Mouse (Mus musculus) forebrain, embryonic 14.5 days (tissue): ENCODE measurements at regions not wholly inside any gene's neighbourhood (a gene's known extent, or its start where the extent isn't known, plus 50 kb on each side); places are given as distances from the start of the nearest gene placed in this dataset.
"Not testable (repeated sequence)": the region's sequence is repeated elsewhere in the genome, so short reads cannot be mapped to it uniquely, and the experiment has no call there.

Experiments used
- ATAC-seq: fragments of 200-750 bp; cut with Nextera tagmentation; 2 replicates; pipeline ENCODE4 v1.8.0; 2017; ENCODE audit warnings: mild to moderate bottlenecking, moderate library complexity
- DNase-seq: peaks from one replicate; pipeline ENCODE4 v3.0.0-alpha.2; 2015; ENCODE audit warnings: low spot score
- H3K27ac ChIP-seq: fragments of 300-500 bp; sonication (generic); 2 replicates; pipeline ENCODE4 v1.5.1; 2014; ENCODE audit warnings: low read depth, mild to moderate bottlenecking, control low read depth, low read length, moderate library complexity
- H3K27me3 ChIP-seq: fragments of 300-500 bp; sonication (generic); replicated peaks from 2 replicates; pipeline ENCODE4 v1.6.1; 2014; ENCODE audit warnings: low read length, control low read depth, mixed read lengths; ENCODE audit not compliant: control insufficient read depth, insufficient read depth
- H3K36me3 ChIP-seq: fragments of 300-500 bp; sonication (generic); 2 replicates; pipeline ENCODE4 v1.6.1; 2014; ENCODE audit warnings: low read length, control low read depth; ENCODE audit not compliant: control insufficient read depth, insufficient read depth
- H3K4me1 ChIP-seq: fragments of 300-500 bp; sonication (generic); 2 replicates; pipeline ENCODE4 v1.6.1; 2014; ENCODE audit warnings: antibody characterized with exemption, low read length, control low read depth; ENCODE audit not compliant: control insufficient read depth, insufficient read depth
- H3K4me2 ChIP-seq: fragments of 300-500 bp; sonication (generic); 2 replicates; pipeline ENCODE4 v1.6.1; 2014; ENCODE audit warnings: mild to moderate bottlenecking, control low read depth, low read length
- H3K4me3 ChIP-seq: fragments of 300-500 bp; sonication (generic); 2 replicates; pipeline ENCODE4 v1.5.1; 2014; ENCODE audit warnings: low read depth, low read length, control low read depth
- H3K9ac ChIP-seq: fragments of 300-500 bp; sonication (generic); 2 replicates; pipeline ENCODE4 v1.6.1; 2014; ENCODE audit warnings: mild to moderate bottlenecking, low read length, control low read depth, moderate library complexity
- H3K9me3 ChIP-seq: fragments of 300-500 bp; sonication (generic); replicated peaks from 2 replicates; pipeline ENCODE4 v1.6.1; 2016; ENCODE audit warnings: low read length, control low read depth, mixed read lengths; ENCODE audit not compliant: control insufficient read depth
- WGBS: fragments of 180-500 bp; shearing (Covaris S2); extraction: QIAGEN DNeasy Blood & Tissue Kit; methylation state at CpG from one replicate; pipeline ENCODE4 v1.1.7; 2014; 5-methylcytosine and 5-hydroxymethylcytosine counted together

DNA sequence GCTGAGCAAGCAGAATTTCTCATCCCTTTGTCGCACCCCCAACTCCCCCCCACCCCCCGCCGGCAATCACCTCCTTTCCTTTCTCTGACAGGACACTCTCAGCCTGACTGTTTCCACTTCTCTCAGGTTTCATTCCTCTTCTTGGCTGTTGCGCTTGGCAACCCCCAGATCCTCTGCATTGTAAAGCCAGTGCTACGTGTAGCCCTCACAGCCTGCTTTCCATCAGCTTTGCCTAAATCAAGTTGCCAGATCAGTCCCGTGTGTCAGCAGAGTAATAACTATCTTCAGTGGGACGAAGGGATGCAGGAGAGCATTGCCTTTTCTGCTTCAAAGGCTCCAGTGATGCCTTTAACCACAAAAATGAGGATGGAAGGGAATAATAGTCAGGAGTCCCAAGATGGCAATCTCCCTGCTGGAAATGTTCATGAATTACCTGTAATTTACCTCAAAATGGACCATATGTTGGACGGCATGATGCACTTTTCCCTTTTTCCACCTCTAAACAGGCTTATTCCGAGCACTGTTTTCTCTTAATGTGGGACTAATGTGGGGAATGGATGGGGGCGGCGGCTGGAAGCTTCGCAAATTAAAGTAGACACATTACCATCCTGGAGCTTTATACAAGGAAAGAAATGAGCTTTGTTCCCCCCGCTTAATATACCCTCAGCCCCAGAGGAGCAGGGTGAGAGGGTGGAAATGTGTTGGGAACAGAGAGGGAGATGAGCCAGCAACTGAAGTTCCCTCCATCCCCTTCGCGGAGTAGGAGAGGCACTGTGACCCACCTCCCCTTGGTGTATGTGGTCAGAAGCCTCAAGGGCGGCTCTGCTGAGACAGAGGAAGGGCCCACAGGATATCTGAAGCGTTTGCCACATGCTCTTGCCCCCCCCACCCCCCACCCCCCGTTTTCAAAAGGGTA lies 168.3 kb upstream of the Npvf start:
- Histone ChIP-seq H3K27me3 (no peaks in the 10 kb centered on the region), H3K36me3 (no peaks in the 10 kb centered on the region), H3K4me1 (peaks cover 22% of the 10 kb centered on the region), H3K4me3 (no peak overlapping the region), H3K27ac (peak overlapping the region; percentile 72; the same call in 1 of the 2 replicates), H3K9ac (no peak overlapping the region), H3K9me3 (no peaks in the 10 kb centered on the region), H3K4me2 (no peak overlapping the region)
- ATAC-seq, result peak; percentile 45
- WGBS, result 45% methylated on average over 18 of the region's 18 CpGs
- no peak for DNase-seq

DNA sequence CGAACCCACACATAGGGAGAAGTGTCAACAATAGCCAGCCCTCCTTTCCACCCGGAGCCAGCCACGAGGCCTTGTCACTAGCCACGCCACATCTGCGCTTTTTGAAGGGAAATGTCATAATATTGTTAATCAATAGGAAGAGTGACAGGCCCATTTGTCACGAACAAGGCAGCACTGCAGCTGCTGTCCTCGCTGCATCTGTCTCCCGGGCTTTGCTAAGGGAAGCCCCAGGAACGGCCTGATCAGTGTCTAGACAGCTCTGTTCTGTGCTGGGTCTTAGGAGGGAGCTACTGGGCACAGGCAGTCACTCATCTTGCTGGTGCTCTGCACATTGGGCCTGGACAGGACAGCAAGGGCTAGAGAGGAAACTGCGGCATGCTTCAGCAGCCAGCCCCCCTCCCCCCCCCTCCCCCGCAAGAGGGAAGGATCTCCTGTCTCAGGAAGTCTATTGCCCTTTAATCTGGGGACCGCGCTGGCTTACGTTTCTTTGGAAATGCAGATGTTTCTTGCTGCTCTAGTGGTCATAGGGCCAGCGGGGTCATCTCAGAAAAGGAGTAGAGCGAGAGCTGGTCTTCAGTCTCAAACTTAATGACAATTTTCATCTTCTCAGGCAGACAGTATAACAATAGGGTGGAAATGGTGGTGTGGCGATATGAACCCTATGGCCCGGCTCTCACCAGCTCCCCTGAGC lies 169.1 kb upstream of the Npvf start:
- Histone ChIP-seq H3K27ac (peak overlapping the region; percentile 72), H3K4me3 (no peak overlapping the region), H3K4me1 (peaks cover 22% of the 10 kb centered on the region), H3K9me3 (no peaks in the 10 kb centered on the region), H3K4me2 (no peak overlapping the region), H3K27me3 (no peaks in the 10 kb centered on the region), H3K36me3 (no peaks in the 10 kb centered on the region), H3K9ac (no peak overlapping the region; the same call in 1 of the 2 replicates)
- DNase-seq, result peak; percentile 84
- ATAC-seq, result peak; percentile 91
- WGBS, result 22% methylated on average over 18 of the region's 18 CpGs

- Histone ChIP-seq H3K9ac (no peak overlapping the region), H3K9me3 (no peaks in the 10 kb centered on the region), H3K4me2 (no peak overlapping the region), H3K36me3 (no peaks in the 10 kb centered on the region), H3K27me3 (no peaks in the 10 kb centered on the region), H3K27ac (no peak overlapping the region), H3K4me3 (no peak overlapping the region), H3K4me1 (peaks cover 22% of the 10 kb centered on the region)
- 79% methylated on average over 4 of the region's 4 CpGs for WGBS
- no peak for ATAC-seq
- no peak for DNase-seq
Measured at GRCm38 (mm10) chr6:50824466-50824865, 170.2 kb upstream of the Npvf start.

GRCm38 (mm10) chr6:50831725-50832124 lies 177.5 kb upstream of the Npvf start:
- WGBS, result 88% methylated on average over 5 of the region's 5 CpGs
- Histone ChIP-seq H3K4me1 (no peaks in the 10 kb centered on the region), H3K4me2 (no peak overlapping the region), H3K9ac (no peak overlapping the region), H3K27me3 (no peaks in the 10 kb centered on the region), H3K27ac (no peak overlapping the region), H3K9me3 (no peaks in the 10 kb centered on the region), H3K4me3 (no peak overlapping the region), H3K36me3 (no peaks in the 10 kb centered on the region)
- no peak for ATAC-seq
- no peak for DNase-seq

DNA sequence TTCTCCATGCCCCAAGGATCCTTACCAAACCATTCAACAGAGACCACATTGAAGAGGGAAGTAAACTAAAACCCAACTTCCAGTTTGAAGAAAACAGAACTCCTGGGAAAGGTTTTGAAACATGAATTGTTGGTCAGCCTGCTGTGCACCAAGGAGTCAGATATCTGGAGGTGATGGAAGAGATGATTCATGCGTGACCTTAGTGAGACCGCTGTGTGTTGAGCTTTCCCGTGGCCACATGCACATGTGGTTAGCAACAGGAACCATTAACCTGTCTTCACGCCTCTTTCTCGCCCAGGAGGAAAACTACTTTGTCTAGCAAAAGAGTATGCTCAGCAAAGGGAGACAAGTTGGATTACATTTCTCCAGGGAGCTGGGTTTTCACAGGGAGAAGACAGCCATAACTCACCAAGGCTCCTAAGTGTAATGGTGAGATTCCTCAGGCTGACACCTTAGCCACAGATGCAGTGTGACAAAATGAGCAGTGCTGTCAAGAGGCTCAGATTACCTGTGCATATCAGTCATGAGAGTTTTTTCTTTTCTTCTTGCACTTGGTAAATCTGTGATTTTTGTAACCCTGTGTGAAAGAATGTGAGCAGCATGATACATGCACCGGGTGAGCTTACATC lies 181.9 kb upstream of the Npvf start:
- Histone ChIP-seq H3K4me1 (no peaks in the 10 kb centered on the region), H3K36me3 (no peaks in the 10 kb centered on the region), H3K9ac (no peak overlapping the region), H3K27me3 (no peaks in the 10 kb centered on the region), H3K9me3 (no peaks in the 10 kb centered on the region), H3K4me3 (no peak overlapping the region), H3K4me2 (no peak overlapping the region), H3K27ac (no peak overlapping the region)
- no peak for DNase-seq
- ATAC-seq, result no peak
- 90% methylated on average over 6 of the region's 6 CpGs for WGBS

- Histone ChIP-seq H3K36me3 (no peaks in the 10 kb centered on the region), H3K9ac (no peak overlapping the region), H3K27ac (no peak overlapping the region), H3K9me3 (no peaks in the 10 kb centered on the region), H3K4me2 (no peak overlapping the region), H3K27me3 (no peaks in the 10 kb centered on the region), H3K4me3 (no peak overlapping the region), H3K4me1 (no peaks in the 10 kb centered on the region)
- DNase-seq, result no peak
- 66% methylated on average over 9 of the region's 9 CpGs for WGBS
- ATAC-seq, result no peak
Measured at GRCm38 (mm10) chr6:50840826-50841225, 186.6 kb upstream of the Npvf start.

GRCm38 (mm10) chr6:50845246-50845645 lies 191.0 kb upstream of the Npvf start:
- H3K4me3 ChIP-seq, H3K27me3 ChIP-seq, ATAC-seq, H3K9ac ChIP-seq, H3K27ac ChIP-seq, H3K36me3 ChIP-seq, H3K9me3 ChIP-seq, H3K4me2 ChIP-seq, DNase-seq, H3K4me1 ChIP-seq: not testable (repeated sequence)
- 89% methylated on average over 2 of the region's 2 CpGs for WGBS

GRCm38 (mm10) chr6:50846740-50847516 lies 192.7 kb upstream of the Npvf start:
- no peaks in the 10 kb centered on the region for H3K27me3 ChIP-seq
- no peaks in the 10 kb centered on the region for H3K9me3 ChIP-seq
- 0 out of 2 replicates have a peak, but pooled peaks have one; percentile 46 for ATAC-seq
- WGBS, result 71% methylated on average over 18 of the region's 18 CpGs
- no peak overlapping the region for H3K9ac ChIP-seq
- no peak overlapping the region for H3K4me3 ChIP-seq
- DNase-seq, result peak; percentile 55
- H3K4me1 ChIP-seq, result no peaks in the 10 kb centered on the region; the same call in 1 of the 2 replicates
- no peaks in the 10 kb centered on the region for H3K36me3 ChIP-seq
- no peak overlapping the region for H3K4me2 ChIP-seq
- H3K27ac ChIP-seq, result no peak overlapping the region
